22 mouse cellular contexts compared by ENCODE assay signal in the genomic region with DNA sequence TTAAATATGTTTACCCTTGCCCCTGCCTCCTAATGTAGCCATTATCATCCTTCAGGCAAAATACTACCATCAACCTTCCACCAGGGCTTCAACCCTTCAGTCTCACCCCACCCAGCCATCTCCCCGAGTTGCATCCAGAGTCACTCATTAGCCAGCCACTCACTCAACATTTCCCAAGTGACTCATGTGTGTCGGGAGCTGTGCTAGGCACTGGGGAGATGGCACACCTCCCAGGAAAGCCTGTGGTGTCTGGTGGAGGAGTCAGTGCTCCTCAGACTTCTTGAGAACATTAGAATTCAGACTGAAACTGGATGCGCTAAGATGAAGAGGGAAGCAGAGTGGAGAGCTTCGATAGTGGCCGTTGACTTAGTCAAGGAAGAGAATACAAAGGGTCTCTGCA. TPM values are rescaled to one million over a fixed set of nuclear protein-coding genes. Genes with fewer than 3 reads are reported as not detected.
DNase-seq lines count a peak whose midpoint lies in the region; ATAC-seq and TF ChIP-seq lines count a peak whose summit lies in the region.
"Had no signal": no experiment of that assay in that cellular context is flagged by ENCODE, and none has a peak within 500 bp of the region (broad histone marks: within the 10 kb centered on the region; RNA-seq: fewer than 3 reads in every experiment).

No protein-coding gene starts in this region.

- H3K9me3 ChIP-seq in forebrain, embryonic 10.5 days: no peaks in the 10 kb centered on the region
- no peaks in the 10 kb centered on the region for H3K9me3 ChIP-seq in forebrain, embryonic 16.5 days (ENCODE audit: control insufficient read depth, low read length)
- no peaks in the 10 kb centered on the region for H3K9me3 ChIP-seq in midbrain, embryonic 11.5 days (ENCODE audit: control insufficient read depth, low read length)
- no peaks in the 10 kb centered on the region for H3K9me3 ChIP-seq in midbrain, postnatal 0 days (ENCODE audit: low read length)
- H3K9me3 ChIP-seq: embryonic facial prominence, embryonic 13.5 days; embryonic facial prominence, embryonic 15.5 days; forebrain, embryonic 13.5 days; forebrain, embryonic 15.5 days; G1E had no signal

- H3K4me2 ChIP-seq in forebrain, embryonic 16.5 days (ENCODE audit: low read length): no peak overlapping the region
- no peak overlapping the region for H3K4me2 ChIP-seq in midbrain, embryonic 11.5 days
- no peak overlapping the region for H3K4me2 ChIP-seq in midbrain, postnatal 0 days (ENCODE audit: low read depth, low read length, poor library complexity, severe bottlenecking)
- H3K4me2 ChIP-seq: embryonic facial prominence, embryonic 13.5 days; embryonic facial prominence, embryonic 15.5 days; forebrain, embryonic 13.5 days; forebrain, embryonic 15.5 days had no signal

- H3K4me1 ChIP-seq in forebrain, embryonic 10.5 days: peaks cover 27% of the 10 kb centered on the region
- H3K4me1 ChIP-seq in forebrain, embryonic 16.5 days (replicated peaks; ENCODE audit: control insufficient read depth, insufficient read depth, low read length): peaks cover 6% of the 10 kb centered on the region
- H3K4me1 ChIP-seq in midbrain, embryonic 11.5 days (ENCODE audit: control insufficient read depth, insufficient read depth, low read length): peaks cover 8% of the 10 kb centered on the region
- peaks cover 3% of the 10 kb centered on the region; the same call in 1 of the 2 replicates for H3K4me1 ChIP-seq in midbrain, postnatal 0 days (ENCODE audit: insufficient read depth, low read length)
- H3K4me1 ChIP-seq: embryonic facial prominence, embryonic 15.5 days had no signal

- no peaks in the 10 kb centered on the region for H3K36me3 ChIP-seq in forebrain, embryonic 10.5 days (replicated peaks)
- no peaks in the 10 kb centered on the region for H3K36me3 ChIP-seq in forebrain, embryonic 16.5 days (ENCODE audit: control insufficient read depth, insufficient read depth)
- no peaks in the 10 kb centered on the region for H3K36me3 ChIP-seq in midbrain, embryonic 11.5 days (ENCODE audit: control insufficient read depth, insufficient read depth, low read length)
- H3K36me3 ChIP-seq in midbrain, postnatal 0 days (ENCODE audit: insufficient read depth, low read length): no peaks in the 10 kb centered on the region
- H3K36me3 ChIP-seq: embryonic facial prominence, embryonic 13.5 days; embryonic facial prominence, embryonic 15.5 days; forebrain, embryonic 15.5 days; G1E had no signal

- H3K27me3 ChIP-seq in forebrain, embryonic 10.5 days (ENCODE audit: poor library complexity, severe bottlenecking): no peaks in the 10 kb centered on the region
- H3K27me3 ChIP-seq in forebrain, embryonic 16.5 days (replicated peaks; ENCODE audit: control insufficient read depth, insufficient read depth, low read length): no peaks in the 10 kb centered on the region
- no peaks in the 10 kb centered on the region for H3K27me3 ChIP-seq in midbrain, embryonic 11.5 days (ENCODE audit: control insufficient read depth, insufficient read depth, low read length)
- no peaks in the 10 kb centered on the region for H3K27me3 ChIP-seq in midbrain, postnatal 0 days (ENCODE audit: insufficient read depth, low read length)
- H3K27me3 ChIP-seq: embryonic facial prominence, embryonic 15.5 days; forebrain, embryonic 13.5 days; forebrain, embryonic 15.5 days had no signal

- H3K4me3 ChIP-seq in forebrain, embryonic 10.5 days: no peak overlapping the region
- no peak overlapping the region for H3K4me3 ChIP-seq in forebrain, embryonic 16.5 days (replicated peaks; ENCODE audit: low read length)
- H3K4me3 ChIP-seq in midbrain, embryonic 11.5 days (ENCODE audit: low read depth, low read length): no peak overlapping the region
- no peak overlapping the region for H3K4me3 ChIP-seq in midbrain, postnatal 0 days (ENCODE audit: low read depth, low read length)
- H3K4me3 ChIP-seq: embryonic facial prominence, embryonic 13.5 days; embryonic facial prominence, embryonic 15.5 days; erythroblast, embryonic 14.5 days; forebrain, embryonic 13.5 days; forebrain, embryonic 15.5 days had no signal

- no peak for TF ChIP-seq CTCF in midbrain, postnatal 0 days (IDR thresholded peaks at IDR 0.05)

- ATAC-seq in forebrain, embryonic 16.5 days: no peak
- no peak for ATAC-seq in midbrain, embryonic 11.5 days (ENCODE audit: low FRiP score)
- no peak for ATAC-seq in midbrain, postnatal 0 days (ENCODE audit: low FRiP score)
- ATAC-seq: CD4-positive, CD25-positive, alpha-beta regulatory T cell, adult 4 months; forebrain, embryonic 13.5 days; forebrain, embryonic 15.5 days had no signal

- no peak for DNase-seq in forebrain, embryonic 10.5 days (ENCODE audit: extremely low spot score, low spot score)
- DNase-seq in midbrain, embryonic 11.5 days (ENCODE audit: low spot score, missing footprints): peak; percentile 10
- DNase-seq in midbrain, postnatal 0 days (ENCODE audit: low spot score): no peak
- DNase-seq in cerebellum, adult 11 months: no peak
- DNase-seq: adrenal gland, adult 2 months; adrenal gland, postnatal 10 days; adrenal gland, postnatal 25 days; B cell, adult 2 months; cerebellum, adult 8-10 months; cerebellum, adult 9-11 months; cerebellum, postnatal 14 days; embryo, embryonic 11 days had no signal

- H3K27ac ChIP-seq in forebrain, embryonic 10.5 days: 0 out of 2 replicates have a peak overlapping the region, but pooled peaks have one; percentile 2
- H3K27ac ChIP-seq in forebrain, embryonic 16.5 days (ENCODE audit: low read length): no peak overlapping the region
- H3K27ac ChIP-seq in midbrain, embryonic 11.5 days (ENCODE audit: low read depth, low read length): no peak overlapping the region
- H3K27ac ChIP-seq in midbrain, postnatal 0 days (ENCODE audit: low read depth, low read length): no peak overlapping the region
- H3K27ac ChIP-seq: embryonic facial prominence, embryonic 13.5 days; embryonic facial prominence, embryonic 15.5 days; forebrain, embryonic 13.5 days; forebrain, embryonic 15.5 days had no signal

- WGBS in forebrain, embryonic 10.5 days: 91% methylated on average over 5 of the region's 5 CpGs
- 88% methylated on average over 5 of the region's 5 CpGs for WGBS in forebrain, embryonic 16.5 days
- WGBS in midbrain, embryonic 11.5 days: 87% methylated on average over 5 of the region's 5 CpGs
- 90% methylated on average over 5 of the region's 5 CpGs for WGBS in midbrain, postnatal 0 days

- no peak overlapping the region for H3K9ac ChIP-seq in forebrain, embryonic 16.5 days (replicated peaks; ENCODE audit: low read depth, low read length)
- no peak overlapping the region for H3K9ac ChIP-seq in midbrain, embryonic 11.5 days (ENCODE audit: low read length)
- H3K9ac ChIP-seq in midbrain, postnatal 0 days (replicated peaks; ENCODE audit: low read length, poor library complexity, severe bottlenecking): no peak overlapping the region
- H3K9ac ChIP-seq: embryonic facial prominence, embryonic 13.5 days; embryonic facial prominence, embryonic 15.5 days; forebrain, embryonic 13.5 days; forebrain, embryonic 15.5 days had no signal

RNA-seq across cellular contexts. Expression of a gene that starts 44.8 kb away (rescaled TPM):
- 0.21 and 0.31 TPM in 2 replicates for polyA plus RNA-seq in forebrain, embryonic 10.5 days (2016; fragmentation: Nextera tagmentation; extraction: Ambion mirVana)
- polyA plus RNA-seq in forebrain, embryonic 16.5 days (2015; fragmentation: Nextera tagmentation; extraction: Ambion mirVana): 7.6 and 8.6 TPM in 2 replicates
- 2.4 TPM in 2 replicates for polyA plus RNA-seq in midbrain, embryonic 11.5 days (2014; fragmentation: Nextera tagmentation; extraction: Ambion mirVana)
- total RNA-seq in midbrain, postnatal 0 days (2014; rRNA removed): 67.4 and 80.5 TPM in 2 replicates
- 9.6 and 10.6 TPM in 2 replicates for polyA plus RNA-seq in midbrain, postnatal 0 days (2015; fragmentation: Nextera tagmentation; extraction: Ambion mirVana)
- total RNA-seq: CH12.LX; common myeloid progenitor, adult 5-6 weeks had no signal
- polyA plus RNA-seq: erythroblast, embryonic 14.5 days; G1E had no signal
